Mouse (Mus musculus): Measurements from ENCODE around the gene Acox3.

Gene Acox3

DNA sequence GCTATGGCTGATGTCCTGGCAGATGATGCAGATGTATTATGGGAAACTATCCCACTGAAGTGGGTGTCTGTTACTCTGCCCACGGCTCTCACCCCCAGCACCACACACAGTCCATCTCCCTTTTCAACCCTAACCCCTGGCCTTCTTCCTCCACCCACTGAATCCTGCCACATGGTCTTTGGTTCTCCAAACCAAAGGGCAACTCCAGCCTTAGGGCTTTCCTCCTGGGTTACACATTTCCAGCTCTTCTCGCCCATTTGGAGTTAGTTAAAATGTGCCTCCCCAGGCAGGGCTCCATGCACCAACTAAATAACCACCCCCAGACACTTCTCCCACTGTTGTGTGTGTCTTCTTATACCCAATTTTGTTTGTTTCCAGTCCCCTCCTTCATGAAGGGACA is 4.4 kb upstream of the Acox3 start:
- WGBS = 72% methylated on average over 2 of the region's 2 CpGs

DNA sequence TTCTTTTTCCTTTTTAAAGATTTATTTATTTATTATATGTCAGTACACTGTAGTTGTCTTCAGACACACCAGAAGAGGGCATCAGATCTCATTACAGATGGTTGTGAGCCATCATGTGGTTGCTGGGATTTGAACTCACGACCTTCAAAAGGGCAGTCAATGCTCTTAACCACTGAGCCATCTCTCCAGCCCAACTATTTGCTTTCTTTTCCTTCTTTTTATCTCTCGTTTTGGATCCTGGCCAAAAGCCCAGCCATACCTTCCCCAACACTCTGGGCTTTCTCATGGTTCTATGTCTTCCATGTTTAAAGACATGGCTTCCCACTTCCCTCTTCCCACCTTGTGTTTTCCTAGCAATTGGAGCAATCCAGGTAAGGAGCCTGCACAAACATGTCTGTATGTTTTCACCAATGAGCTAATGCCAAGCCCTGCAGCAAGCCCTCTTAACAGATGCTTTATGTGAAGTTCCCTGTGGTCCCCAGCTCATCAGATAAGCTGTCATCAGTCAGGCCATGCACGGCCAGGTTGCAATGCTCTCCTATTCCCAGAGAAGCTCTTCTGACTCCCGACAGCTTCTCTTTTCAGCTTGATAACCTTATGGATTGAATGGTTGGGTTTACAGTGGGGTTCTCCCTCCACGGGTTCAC is 3.5 kb upstream of the Acox3 start:
- WGBS = 59% methylated on average over 5 of the region's 5 CpGs

- WGBS = 60% methylated on average over 3 of the region's 3 CpGs
These were observed 2.5 kb upstream of the Acox3 start for GRCm38 (mm10) chr5:35580156-35580922.

GRCm38 (mm10) chr5:35583221-35583783 is 462 bp downstream of the Acox3 start:
- 2% methylated on average over 17 of the region's 17 CpGs for WGBS

GRCm38 (mm10) chr5:35584259-35584658 is 1.4 kb downstream of the Acox3 start:
- 89% methylated on average over 2 of the region's 2 CpGs for WGBS

DNA sequence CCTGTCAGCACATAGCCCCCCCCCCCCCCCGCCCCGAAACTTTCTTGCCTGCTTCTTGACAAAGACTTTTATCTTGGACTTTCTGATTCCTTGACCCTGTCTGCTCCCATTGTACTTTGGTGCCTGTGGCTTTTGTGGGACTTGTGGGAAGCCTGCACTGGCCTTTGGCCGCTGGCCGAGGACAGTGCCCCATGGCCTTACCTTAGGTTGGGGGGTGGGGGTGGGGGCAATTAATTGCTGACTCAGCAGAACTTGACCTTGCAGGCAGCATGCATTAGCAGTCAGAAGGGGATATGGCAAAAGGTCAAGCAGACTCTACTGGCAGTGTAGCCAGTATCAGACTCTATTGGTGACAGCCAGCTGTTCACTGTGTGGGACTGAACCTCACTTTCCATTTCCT is 8.7 kb downstream of the Acox3 start:
- WGBS = 95% methylated on average over 4 of the region's 4 CpGs

DNA sequence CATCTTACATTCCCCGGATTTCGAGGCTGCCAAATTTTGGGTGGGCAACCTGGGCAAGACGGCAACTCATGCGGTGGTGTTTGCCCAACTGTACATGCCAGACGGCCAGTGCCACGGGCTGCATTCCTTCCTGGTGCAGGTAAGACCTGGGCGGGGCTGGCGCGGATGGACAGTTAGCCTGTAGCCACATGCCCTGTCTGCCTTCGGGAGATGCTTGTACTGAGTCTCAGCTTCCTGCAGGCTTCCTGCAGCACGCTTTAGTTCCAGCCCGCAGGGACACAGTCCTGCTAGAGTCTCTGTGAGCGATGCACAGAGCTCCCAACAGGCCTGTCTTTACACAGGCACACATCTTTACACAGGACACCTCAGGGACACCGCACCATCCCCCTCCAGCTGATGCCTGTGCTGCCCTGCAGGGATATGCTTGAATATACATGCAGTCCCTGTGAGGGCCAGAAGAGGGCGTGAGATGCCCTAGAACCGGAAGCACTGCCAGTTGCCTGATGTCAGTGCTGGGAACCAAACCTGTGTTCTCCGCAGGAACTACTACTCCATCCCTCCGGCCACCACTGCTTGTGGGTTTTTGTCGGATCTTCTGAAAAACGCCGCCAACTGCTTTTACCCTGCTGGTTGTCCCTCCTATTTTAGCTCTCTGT is 9.4 kb downstream of the Acox3 start:
- 86% methylated on average over 21 of the region's 21 CpGs for WGBS

- WGBS = 83% methylated on average over 4 of the region's 4 CpGs
These were observed 10.0 kb downstream of the Acox3 start for GRCm38 (mm10) chr5:35592824-35593223.

DNA sequence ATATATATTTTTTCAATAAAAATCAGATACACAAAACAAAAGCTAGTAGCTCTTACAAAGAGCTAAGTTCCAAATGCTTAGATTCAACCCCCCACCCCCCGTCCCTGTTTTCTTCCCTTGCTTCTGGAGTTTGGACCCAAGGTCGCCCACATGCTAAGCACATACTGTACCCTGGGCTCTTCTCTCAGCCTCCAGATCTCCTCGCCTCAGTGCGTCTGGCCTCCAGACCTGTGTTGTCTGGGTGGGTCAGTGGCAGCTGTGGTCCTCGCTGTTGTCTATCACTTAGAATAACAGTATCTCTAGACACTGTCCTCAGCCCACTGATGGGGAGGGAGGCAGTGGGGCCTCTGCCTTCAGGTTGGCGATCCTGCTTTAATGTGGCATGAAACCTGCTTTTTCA is 10.4 kb downstream of the Acox3 start:
- 91% methylated on average over 6 of the region's 6 CpGs for WGBS

DNA sequence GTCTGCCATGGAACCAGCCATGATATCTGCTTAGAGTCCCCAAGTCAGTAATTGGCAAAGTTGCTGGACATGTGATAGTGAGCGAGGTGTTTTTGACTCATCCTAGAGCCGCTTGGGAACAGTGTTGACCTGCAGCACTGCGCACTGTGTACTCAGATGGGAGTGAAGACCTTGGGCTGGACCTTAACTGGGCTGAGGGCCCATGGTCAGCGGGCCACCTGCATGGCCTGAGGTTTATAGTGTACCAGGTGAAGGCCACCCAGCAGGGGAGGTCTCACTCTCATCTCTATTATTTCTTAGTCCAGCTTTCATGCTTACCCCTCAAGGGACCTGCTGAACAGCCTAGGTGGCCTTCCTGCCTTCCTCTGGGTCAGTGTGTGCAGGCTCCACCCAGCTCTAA is 11.9 kb downstream of the Acox3 start:
- 90% methylated on average over 4 of the region's 4 CpGs for WGBS

DNA sequence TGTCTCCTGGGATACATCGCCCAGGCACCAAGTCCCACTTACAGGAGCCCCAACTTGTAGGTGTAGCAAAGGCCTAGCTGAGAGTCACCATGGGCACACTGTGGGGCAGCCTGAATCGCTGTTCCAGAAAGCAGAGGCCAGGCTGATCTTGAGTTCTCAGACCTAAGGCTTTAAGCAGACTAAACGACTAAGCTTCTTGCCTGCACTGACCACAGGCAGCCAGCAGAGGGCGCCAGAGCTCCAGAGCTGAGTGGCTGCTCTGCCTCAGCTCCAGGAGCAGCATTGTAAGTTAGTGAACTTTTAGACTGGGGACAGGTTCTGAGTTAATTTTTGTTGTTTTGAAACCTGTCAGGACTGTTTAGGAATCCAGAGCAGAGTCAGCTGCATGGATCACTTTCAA is 12.9 kb downstream of the Acox3 start:
- 19% methylated on average over 4 of the region's 4 CpGs for WGBS

GRCm38 (mm10) chr5:35596169-35597160 is 13.6 kb downstream of the Acox3 start:
- 82% methylated on average over 18 of the region's 18 CpGs for WGBS

DNA sequence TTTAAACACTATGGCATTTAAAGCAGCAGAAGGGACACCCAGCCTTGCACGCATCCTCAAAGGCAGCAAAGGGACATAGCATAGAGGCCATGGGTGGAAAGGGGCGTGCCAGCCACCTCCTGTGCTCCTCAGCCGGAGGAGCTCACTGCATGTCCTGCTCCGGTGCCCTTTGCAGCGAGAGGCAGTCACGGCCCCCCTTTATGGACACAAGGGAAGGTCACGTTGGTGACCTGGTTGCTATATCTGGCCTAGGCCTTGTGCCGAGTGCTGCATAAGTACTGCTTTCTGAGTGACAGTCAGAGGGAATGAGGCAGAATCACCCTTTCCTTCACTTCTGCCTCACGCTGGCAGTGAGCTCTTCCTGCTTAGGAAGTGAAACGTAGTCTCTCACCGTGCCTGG is 17.4 kb downstream of the Acox3 start:
- WGBS = 91% methylated on average over 11 of the region's 11 CpGs

DNA sequence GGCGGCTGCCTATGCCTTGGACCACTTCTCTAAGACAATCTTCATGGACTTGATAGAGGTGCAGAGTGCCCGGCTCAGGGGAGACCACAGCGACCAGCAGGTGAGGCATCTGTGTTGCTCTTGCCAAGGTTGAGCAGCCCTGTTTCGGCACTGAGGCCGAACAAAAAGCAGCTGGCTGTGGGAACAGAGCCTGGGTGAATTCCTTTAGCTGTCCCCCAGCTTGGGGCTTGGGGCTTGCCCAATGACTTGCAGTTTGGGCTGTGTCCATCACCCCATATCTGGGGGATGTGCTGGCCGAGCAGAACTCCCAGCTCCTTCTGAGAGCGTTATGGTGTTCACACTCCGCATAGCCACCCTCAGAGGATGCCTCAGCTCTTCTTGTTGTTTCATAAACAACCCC is 18.7 kb downstream of the Acox3 start:
- WGBS = 94% methylated on average over 8 of the region's 8 CpGs

DNA sequence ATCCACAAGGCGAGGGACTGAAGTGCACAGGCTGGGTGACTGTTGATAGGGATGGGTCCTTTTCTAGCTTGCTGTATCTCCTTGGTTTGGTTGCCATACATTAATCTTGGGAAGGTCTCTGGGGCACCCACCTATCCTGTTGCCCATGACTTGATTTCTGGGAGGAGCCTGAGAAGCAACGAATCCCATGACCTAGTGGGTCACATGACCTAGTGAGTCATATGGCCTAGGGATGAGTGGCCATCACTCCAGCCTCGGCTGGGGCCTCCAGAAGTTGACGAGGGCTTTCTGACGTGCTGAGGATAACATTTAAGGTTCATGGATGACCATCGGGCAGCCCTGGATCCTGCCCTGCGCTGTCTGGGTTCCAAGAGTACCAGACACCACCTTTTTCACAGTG is 22.5 kb downstream of the Acox3 start:
- 86% methylated on average over 7 of the region's 7 CpGs for WGBS

GRCm38 (mm10) chr5:35606800-35607199 is 24.0 kb downstream of the Acox3 start:
- WGBS = 93% methylated on average over 7 of the region's 7 CpGs

DNA sequence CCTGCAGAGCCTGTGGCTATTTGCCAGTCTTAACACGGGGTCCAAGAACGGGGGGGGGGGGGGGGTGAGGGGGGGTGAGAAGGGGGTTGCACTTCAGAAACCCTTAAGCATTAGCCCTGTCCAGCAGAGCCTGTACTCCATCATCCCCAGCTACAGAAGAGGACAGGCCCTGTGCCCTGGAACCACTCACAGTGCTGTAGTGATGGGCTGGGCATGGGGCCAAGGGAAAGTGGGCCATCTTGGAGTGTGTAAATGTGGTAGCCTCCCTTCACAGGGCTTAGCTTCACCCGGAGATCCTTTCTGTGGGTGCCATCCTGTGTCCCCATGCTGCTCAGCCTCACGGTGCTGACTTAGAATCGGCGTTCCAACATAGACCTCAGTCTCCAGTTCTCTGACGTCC is 24.9 kb downstream of the Acox3 start:
- WGBS = 58% methylated on average over 7 of the region's 7 CpGs

DNA sequence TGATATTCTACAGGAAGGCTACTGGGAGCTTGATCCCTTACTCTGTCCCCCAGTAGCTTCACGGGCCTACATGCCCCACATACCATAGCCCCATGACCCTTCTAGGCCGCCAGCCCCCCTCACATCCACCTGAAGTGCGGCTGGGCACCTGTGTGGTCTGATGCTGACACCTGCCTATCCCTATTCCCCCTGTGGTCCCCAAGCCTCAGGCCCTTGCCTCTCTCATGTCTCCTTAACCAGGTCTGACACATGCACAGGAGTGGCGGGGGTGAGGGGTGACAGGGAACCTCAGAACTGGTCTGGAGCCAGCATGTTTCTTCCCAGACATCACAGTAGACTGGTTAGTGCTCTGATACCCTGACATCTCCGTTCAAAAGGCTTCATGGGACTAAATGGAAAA is 25.7 kb downstream of the Acox3 start:
- 88% methylated on average over 5 of the region's 5 CpGs for WGBS

GRCm38 (mm10) chr5:35609381-35609780 is 26.5 kb downstream of the Acox3 start:
- 54% methylated on average over 12 of the region's 12 CpGs for WGBS

GRCm38 (mm10) chr5:35609971-35610370 is 27.1 kb downstream of the Acox3 start:
- 92% methylated on average over 2 of the region's 2 CpGs for WGBS

DNA sequence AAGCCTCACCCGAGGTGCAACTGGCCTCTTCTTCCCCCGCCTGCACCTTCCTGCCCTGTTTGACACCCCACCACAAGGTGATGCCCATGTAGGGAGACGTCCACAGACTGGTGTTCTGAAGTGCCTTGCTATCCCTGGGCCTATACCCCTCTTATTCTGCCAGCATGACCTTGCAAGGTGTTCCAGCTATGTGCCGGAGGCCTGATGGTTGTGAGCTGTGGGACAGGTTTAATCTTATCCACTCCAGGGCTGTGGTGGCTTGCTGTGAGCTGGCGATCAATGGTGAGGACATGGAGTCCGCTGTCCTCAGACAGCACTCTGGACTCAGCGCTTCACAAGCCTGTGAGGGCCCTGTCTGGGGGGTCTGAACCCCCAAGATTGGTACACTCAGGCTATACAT is 27.5 kb downstream of the Acox3 start:
- 95% methylated on average over 7 of the region's 7 CpGs for WGBS
